Mouse (Mus musculus): ENCODE measurements around the gene B2m.
"Not testable (repeated sequence)": the region's sequence is repeated elsewhere in the genome, so short reads cannot be mapped to it uniquely, and the experiment has no call there.

B2m gene

DNA sequence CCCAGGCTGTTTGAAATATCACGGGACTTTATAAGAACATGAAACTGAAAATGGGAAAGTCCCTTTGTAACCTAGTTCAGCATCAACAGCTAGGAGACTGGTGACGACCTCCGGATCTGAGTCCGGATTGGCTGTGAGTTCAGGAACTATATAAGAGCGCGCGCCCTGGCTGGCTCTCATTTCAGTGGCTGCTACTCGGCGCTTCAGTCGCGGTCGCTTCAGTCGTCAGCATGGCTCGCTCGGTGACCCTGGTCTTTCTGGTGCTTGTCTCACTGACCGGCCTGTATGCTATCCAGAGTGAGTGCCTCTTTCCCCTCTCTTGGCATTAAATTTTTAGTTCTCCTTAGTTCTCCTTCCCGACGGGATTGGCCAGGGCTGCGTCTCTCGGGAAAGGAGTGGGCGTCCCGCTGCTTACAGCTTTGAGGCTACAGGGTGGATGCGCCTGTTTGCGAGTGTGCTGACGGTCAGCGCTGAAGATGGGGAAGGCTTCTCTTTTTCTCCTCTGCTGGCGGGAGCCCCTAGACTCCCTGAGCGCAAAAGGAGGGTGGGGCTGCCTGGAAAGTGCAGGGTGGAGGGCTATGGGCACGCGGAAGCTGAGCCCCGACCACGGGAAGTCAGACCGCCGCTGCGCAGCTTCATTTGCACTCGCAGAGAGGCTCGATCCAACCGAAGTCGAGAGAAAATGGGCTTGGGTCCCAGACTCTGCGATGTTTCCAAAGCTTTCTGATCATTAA is at the start of gene B2m:
Gene B2m (plus strand): TSS at position 179 of the 734 bp plus-strand sequence.
- peak; percentile 97 to 99 for DNase-seq (ENCODE audit: low spot score in 2 of 2)

DNA sequence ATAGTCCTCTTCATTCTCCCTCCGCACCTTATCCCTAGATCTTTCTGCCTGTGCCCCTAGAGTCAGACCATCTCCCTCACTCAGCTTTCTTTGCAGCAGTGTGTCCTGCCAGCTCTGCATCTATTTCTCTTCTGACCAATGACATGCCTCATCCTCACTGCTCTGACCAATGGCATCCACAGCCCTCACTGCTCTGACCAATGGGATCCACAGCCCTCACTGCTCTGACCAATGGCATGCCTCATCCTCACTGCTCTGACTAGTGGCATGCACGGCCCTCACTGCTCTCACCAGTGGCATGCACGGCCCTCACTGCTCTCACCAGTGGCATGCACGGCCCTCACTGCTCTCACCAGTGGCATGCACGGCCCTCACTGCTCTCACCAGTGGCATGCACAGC is 49.8 kb upstream of the B2m start:
- not testable (repeated sequence) for DNase-seq (ENCODE audit: low spot score in 2 of 2)

DNA sequence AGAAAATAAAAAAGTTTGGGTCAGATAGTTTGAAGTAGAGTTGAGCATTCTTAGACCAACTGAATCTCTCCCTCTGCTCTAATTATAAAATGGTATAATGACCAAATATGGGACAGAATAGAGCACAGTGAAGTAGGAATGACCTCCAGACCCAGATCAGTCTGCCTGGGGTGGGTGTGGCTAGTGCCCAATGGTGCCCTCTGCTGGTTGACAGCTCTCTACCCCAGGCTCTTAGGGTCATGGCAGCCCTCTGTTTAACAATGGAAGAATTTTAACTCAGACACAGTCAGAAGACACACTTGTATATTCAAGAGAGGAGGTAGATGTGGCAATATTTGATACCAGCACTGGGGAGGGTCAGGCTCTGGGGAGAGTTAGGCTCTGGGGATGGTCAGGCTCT is 45.4 kb upstream of the B2m start:
- no peak for DNase-seq (ENCODE audit: low spot score in 2 of 2)

DNA sequence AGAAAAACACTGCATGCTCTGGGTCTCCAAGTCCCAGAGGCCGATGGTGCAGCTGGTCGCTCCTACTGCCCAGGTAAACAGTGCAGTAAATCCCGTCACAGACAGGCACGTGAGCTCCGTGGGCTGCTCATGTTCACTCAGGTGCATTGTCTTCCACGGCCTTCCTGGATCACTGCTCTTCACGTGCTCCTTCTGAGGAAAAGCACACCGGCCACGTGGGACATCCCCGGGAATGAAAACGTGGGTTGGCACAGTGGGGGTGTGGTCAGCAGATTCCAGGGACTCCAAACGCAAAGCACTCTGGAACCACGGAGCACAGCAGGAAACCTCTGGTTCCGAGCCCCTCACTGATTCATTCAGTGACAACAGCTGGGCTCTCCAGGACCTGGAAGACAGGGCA is 39.4 kb upstream of the B2m start:
- DNase-seq (ENCODE audit: low spot score in 2 of 2): no peak

DNA sequence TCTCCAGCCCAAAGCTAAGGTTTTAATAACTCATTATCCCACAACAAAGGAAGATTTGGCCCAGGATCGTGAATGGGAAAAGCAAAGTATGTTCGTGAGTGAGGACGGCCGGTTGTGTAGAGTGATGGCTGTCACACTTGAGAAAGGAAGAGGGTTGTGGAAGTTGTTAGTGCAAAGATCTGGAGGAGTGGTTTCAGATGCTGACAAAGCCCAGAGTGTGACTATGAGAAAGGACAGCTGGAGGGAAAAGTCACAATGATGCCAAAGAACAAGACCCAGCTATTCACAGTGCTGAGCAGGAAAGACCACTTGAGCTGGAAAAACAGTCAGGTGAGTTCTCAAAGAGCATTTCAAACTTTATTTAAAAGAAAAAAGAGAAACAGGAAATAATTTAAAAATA is 37.8 kb upstream of the B2m start:
- DNase-seq (ENCODE audit: low spot score in 2 of 2): peak in 1 of 2 experiments; percentile 14

DNA sequence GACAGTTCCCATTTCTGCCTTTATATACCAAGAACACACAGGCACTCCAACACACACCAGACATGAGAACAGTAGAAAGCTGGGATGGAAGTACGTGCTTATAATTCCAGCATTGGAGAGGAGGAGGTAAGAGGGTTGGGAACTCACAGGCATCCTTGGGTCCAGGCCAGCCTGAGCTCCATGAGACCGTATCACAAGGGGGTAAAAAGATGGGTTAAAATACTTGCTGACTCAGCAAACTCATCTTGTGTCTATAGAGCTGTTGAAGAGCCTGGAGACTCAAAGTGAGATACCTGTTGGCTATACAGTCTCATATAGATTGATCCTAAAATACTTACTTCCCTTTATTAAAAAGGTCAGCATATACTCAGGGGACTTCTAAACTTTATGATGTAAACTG is 30.6 kb upstream of the B2m start:
- no peak for DNase-seq (ENCODE audit: low spot score in 2 of 2)

DNA sequence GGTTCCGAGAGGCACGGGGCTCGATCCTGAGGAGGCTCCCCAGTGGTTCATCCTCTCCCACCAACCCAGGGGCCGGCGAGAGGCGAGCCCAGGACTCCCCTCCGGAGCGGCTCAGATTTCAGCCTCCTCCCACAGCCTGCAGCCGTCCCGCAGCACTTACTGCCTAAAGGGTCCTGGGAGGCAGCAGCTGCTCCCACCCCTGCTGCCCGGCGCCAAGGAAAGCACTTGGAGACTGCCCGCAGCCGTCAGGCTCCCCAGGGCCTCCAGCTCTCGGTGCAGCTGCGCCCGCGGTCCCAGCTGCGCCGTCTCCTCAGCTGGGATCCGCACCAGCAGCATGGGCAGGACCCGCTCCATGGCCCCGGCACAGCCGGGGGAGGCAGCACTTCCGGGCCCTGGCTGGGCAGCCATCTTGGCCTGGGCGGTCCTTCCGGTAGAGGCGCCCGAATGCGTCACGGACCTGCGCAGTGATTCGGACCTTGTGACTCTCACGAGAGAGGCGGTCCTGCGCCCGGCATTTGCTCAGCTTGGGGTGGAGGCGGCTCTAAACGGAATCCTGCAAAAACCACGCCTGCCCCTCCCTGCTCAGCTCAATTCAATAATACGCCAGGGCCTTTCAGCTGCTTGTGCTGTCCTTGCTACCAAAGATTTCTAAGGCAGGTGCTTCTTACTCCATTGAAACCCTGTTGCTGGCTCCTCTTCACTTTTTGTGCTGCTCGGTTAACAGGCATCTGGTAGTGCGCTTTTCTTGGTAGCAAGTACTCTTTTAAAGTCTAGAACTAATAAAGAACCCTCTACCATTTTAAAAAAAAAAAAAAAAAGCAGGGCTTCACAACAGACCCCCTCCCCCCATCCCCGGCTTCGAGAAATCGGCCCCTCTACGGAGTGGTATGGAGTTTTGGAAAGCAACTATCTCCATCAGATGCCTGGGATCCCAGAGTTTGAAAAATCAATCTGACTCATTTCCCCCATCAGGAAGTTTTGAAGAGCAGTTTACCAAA is 29.2 kb upstream of the B2m start, which contains the start of gene Spg11:
Gene Spg11 (minus strand): TSS at position 426 of the 998 bp plus-strand sequence.
- DNase-seq (ENCODE audit: low spot score in 2 of 2): peak; percentile 98 to 99

DNA sequence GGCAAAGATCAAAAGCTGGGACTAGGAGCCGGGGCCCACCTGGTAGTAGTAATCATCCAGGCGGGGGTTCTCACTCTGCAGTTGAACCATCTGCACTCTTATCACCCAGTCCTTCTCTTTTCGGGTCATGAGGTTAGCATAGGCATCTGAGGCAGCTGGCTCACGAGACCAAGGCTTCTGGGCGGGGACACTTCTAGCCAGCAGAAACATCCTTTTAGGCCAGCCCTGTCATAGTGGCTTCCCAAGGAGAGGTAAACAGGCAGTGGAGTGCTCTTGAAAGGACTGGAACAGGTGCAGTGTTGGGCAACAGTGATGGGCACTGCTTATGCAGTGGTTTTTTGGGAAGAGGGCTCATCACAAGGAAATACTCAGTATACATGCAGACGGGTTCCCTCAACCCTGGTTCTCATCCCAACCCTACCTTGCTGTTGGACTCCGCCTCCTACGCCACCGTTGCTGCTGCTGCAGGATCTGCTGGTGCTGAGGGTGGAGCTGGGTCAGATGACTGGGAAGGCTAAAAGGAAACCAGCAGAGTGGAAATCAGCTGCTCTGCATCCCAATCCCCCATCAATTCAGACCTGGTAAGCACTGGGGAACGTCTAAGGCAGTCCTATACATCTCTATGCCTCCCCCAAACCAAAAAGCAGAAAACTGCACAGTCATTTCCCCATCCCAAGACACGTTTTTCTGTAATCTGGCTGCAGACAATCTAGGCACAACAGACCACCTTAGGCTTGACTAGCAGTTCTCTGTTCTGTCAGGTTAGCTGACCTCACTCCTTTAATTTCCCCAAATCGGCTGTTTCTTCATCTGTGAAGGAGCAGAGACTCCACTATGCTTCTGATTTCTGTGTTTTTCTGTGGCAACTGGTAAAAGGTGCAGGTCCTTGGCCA is 21.6 kb upstream of the B2m start:
- DNase-seq (ENCODE audit: low spot score in 2 of 2): no peak

DNA sequence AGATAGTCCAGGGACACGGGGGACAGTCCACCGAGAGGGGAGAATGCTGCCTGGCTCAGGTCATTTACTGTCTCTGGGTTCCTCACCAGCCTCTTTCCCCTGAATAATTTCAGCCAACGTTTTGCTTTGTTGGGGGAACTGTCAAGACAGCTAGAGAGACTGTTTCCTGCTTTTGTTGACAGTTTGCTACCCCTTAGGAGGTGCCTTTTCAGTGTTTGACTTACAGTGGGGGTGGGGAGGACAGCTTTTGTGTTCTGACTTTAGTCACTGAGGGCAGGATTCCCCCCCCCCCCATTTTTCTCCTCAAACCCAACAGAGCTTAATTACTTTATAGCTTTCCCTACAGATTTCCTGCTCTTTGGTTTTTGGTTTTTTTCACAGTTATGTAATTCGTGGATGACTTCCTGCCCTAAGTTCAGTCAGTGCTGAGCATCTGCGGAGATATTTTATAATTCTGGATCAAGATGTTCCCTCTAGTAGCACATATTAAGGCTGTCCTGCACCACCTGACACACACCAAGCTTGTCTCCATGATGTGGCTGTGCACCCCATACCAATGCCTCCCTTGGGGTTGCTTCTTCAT is 20.6 kb upstream of the B2m start:
- DNase-seq (ENCODE audit: low spot score in 2 of 2): no peak

DNA sequence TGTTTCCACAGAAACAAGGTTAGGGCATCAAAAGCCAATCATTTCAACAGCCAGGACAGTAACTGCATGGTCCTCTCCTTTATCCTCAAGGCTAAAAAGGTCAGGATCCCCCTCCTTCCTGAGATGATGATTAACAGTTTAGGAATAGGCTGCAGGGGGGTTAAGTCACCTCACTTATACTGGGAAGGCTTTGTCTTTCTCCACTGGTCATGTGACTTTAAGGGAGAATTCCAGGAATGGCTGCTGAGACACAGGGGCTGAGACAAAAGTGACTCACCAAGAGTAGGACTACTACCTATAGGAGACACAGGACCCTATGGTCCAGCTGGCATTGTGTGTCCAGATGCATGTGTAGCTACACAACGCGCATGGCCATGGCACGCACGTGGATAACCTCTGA is 19.9 kb upstream of the B2m start:
- DNase-seq (ENCODE audit: low spot score in 2 of 2): no peak

DNA sequence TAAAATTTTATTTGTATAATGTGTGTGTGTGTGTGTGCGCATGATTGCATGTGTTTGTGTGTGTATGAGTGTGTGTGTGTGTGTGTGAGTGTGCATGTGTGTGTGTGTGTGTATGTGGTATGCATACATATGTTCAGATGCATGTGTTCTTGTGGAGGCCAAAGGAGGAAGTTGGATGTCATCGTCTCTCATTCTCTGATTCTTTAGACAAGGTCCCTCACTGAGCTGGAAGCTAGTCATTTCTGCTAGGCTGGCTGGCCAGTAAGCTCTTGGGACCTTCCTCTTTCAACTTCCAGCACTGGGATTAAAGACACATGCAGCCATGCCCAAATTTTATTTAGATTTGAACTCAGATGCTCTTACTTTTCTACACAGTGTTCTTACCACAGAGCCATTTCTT is 15.4 kb upstream of the B2m start:
- DNase-seq (ENCODE audit: low spot score in 2 of 2): no peak

DNA sequence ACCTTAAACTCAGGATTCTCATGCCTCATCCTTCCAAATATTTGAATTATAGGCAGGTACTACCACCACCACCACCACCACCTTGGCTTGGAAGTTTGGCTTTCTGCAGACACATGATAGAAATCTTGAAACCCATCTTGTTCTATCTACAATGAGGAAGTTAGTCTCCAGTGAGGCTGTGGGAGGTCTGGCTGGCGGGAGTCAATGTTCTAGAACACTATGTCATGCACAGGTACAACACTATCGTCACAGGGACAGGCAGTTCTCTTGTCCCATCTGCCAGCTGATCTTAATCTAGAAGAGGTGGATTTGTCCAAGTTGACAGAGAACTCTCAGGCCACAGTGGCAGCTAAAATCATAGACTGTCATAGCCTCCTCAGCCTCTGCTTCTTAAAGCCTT is 14.9 kb upstream of the B2m start:
- DNase-seq (ENCODE audit: low spot score in 2 of 2): no peak

DNA sequence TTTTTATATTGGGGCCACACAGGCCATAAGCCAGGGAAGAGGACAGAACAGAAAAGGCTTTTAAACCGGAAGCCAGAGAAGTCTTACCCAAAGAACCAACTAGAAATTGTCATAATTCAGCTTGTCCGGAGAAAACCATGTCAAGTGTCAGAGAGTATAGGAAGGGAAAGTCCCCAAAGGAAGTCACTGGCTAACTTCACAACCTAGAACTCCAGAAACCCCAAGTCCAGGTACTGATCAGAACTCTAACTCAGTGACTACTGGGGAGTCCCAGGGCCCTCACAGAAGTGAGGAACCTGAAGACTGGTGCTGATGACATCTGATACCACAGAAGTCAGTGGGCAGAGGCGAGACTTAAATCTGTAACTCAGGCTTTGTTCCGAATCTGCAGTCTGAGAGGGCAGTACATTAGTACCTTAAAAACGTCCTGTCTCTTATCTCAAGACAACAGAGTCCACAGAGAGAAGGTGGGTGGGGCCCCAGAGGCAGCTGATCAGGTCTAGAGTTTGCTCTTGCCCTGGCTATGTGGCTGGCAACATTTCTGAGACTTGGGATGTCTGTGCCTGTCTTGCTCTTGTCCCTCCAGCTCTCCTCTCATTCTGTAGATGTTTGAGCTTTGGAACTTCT is 9.5 kb upstream of the B2m start:
- no peak for DNase-seq (ENCODE audit: low spot score in 2 of 2)

DNA sequence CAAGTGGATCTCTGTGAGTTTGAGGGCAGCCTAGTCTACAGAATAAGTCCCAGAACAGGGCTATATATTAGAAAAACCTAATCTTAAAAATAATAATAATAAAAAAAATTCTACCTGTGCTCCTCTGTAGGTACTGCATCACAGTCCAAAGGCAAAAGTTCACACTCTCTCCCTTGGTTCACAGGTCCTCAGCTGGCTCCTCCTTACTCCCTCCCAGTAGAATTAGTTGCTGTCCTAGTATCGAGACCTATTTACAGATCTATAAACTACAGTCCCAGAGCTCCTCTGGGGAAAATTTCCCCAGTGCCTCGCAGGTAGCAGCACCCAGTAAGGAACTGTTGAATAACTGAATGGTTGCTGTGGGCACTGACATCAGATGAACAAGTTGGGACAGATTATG is 6.7 kb upstream of the B2m start:
- no peak for DNase-seq (ENCODE audit: low spot score in 2 of 2)

DNA sequence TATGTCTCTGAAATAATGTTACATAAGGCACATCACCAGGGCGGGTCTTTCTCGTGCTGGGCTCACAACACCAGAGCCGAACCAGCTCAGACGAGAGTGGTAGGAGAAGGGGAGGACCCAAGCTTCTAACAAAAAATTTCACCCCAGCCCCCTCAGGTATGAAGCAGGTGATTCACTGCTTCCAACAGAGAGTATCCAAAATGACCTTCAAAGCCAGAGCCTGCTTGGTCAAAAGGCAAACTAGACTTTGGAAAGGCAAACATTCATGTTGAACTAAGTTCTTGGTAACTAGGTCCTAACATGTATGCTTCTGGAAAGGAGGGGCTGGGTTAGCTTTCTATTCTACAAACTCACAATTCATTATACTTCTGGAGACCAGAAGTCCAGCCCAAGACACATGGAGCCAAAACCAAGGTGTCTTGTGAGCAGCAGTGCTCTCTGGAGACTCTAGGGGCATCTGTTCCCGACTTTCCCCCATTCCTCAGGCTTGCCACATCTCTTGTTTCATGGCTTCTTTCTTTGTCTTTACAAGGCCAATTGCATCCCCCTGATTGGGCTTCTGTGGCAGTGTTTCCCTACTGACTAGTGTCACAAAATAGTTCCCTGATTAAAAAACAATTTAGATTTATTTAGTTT is 6.0 kb upstream of the B2m start:
- no peak for DNase-seq (ENCODE audit: low spot score in 2 of 2)

DNA sequence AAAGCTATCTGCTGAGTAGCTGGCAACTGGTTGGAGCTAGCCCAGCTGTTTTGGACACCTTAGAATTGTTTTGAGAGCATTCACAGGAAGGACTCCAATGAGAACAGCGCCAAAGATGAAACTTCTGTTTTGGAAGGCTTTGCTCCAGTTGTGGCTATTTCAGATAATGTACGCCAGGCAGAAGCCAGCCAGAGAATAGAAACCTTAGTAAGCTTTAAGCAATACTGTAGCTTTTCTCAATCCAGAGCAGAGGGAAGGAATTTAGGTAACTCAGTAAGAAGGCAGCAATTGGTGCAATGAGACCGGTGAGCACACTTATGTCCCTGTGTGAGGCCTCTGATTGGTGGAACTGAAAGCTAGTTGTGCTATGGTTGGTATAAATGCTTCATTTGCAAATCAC is 4.4 kb upstream of the B2m start:
- DNase-seq (ENCODE audit: low spot score in 2 of 2): no peak

DNA sequence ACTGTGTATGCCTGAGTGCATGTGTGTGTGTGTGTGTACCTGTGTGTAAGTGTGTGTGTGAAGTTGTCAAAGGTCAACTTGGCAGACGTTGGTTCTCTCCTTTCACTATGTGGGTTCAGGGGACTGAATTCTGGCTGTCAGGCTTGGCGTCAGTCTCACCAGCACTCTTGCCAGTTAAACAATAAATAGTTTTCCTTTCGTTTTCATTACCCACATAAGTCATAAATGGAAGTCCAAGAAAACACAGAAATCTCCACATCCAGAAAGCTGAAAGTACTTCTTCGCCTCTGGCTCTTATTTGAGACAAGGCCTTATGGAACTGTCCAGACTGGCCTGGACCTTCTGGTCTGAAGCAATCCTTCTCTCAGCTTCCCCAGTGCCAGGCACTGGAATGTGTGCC is 1.7 kb upstream of the B2m start:
- DNase-seq (ENCODE audit: low spot score in 2 of 2): no peak

DNA sequence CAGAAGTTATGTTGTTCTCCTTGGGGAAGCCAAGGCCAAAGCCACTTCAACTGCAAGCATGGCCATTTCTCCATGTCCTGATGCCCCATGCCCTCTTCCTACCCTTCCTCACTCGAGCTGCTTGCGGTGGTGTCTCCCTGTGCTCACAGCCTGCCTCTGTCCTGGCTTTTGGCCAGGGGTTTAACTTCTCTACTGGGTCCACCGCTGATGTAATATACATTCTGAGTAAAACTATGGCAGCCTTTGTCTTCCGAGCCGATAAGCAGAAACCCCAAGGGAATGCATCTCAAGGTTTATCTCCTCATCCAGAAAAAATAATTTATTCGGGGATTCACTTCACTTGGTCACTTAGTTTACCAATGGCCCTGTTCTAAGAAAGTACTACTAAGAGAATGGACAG is 799 bp upstream of the B2m start:
- DNase-seq (ENCODE audit: low spot score in 2 of 2): peak; percentile 27 to 49

DNA sequence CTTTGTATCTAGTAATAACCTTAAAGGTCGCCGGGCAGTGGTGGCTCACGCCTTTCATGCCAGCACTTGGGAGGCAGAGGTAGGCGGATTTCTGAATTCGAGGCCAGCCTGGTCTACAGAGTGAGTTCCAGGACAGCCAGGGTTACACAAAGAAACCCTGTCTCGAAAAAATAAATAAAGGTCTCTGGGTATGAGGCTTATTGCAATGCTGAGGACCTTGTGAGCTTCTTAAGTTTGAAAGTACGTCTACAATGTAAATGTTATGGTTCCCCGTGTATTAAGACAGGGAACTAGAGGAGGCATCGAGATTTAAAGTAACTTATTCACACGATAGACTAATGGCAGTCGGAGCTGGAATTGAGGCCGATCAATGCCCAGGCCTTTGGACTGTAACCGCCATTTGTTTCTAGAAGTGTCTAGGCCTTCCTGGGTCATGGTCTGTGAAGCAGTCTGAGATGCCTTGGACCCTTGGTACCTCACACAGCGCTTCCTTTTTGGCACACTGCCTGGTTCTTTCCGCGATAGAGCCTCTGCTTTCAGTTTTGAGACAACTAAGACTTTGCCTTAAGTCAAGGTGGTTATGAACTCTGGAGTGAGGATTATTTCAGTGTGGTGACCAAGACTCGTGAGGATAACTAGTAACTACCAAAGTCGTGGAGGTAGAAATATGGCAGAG is 894 bp downstream of the B2m start:
- DNase-seq (ENCODE audit: low spot score in 2 of 2): peak; percentile 82 to 83

DNA sequence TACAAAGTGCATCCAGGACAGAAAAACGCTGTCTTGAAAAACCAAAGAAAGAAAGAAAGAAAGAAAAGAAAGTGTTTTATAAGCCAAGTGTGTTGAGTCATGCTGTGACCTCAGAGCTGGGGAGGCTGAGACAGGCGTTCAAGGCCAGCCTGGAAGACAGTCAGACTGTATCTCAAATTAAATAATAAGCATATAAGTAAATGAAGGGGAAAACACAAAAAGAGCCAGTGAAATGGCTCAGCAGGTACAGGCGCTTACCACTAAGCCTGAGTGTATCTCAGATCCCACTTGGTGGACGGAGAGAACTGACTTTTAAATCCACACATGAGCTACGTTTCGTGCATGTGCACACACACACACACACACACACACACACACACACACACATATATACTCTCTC is 1.8 kb downstream of the B2m start:
- DNase-seq (ENCODE audit: low spot score in 2 of 2): no peak
